Mouse (Mus musculus) urinary bladder, adult 2 months (tissue): ENCODE measurements around the gene Prss53. TPM values are rescaled to one million over a fixed set of nuclear protein-coding genes. Genes with fewer than 3 reads are reported as not detected.
A peak's percentile ranks its signal among the peaks of the same experiment; 100 is the strongest.

Source experiments
- DNase-seq: peaks from one replicate; pipeline ENCODE4 v3.0.0; 2022; ENCODE audit warnings: low spot score
- polyA plus RNA-seq: library from polyadenylated mRNA; depleted of rRNA; stranded (reverse); fragments of >200 nt; gene quantifications from 2 replicates; pipeline ENCODE4 v1.2.3, GENCODE M21; 2012; rRNA removed

Prss53 gene
- 2.9 and 3.9 TPM in 2 replicates for polyA plus RNA-seq

DNA sequence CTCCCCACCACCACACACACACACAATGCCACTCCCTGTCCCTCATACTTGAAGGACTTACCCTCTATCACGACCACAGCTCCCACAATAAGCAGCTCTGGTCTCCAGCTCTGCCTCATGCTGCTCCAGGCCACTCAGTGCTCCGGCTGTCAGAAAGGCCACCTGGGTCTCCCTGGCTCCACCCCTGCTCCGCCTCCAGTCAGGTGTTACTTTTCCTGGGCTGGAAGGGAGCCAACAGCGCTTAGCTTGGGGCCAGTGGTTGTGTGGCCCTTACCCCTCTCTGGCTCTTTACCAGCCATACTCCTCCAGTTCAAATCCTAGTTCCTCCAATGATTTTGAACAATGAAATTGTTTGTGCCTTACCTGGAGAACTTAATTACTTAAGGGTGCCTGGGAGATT is at the start of gene Prss53:
Prss53 (minus strand) TSS at position 173 of the 400 bp plus-strand sequence.
- DNase-seq, result peak; percentile 18

DNA sequence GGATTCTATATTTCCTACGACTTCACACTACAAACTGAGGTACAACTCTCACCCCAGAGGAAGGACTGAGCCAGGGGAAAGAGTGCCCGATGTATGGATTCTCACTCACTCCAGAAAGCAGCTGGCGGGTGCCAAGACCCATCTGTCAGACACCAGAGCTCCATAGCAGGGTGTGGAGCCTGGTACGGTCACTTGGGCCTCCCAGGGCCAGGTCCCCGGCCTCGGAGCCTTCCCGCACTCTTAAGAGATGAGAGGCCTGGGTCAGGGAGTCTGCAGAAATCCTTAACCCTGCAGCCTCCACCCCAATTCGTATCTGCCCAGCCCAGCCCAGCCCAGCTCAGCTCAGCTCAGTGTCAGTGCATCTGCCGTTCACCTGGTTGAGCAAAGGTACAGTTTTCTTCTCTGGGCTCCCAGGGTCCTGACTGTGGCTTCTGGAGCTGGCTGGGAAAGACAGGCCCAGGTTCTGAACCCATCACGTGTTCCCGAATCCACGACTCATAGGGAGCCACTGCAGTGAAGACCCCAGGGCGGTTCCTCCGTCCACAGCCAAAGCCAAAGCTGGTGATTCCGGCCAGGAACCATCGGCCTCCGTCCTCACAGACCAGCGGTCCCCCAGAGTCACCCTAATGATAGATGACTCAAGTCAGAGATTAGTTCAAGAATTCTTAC is 45.6 kb upstream of the Prss53 start:
- DNase-seq, result no peak

DNA sequence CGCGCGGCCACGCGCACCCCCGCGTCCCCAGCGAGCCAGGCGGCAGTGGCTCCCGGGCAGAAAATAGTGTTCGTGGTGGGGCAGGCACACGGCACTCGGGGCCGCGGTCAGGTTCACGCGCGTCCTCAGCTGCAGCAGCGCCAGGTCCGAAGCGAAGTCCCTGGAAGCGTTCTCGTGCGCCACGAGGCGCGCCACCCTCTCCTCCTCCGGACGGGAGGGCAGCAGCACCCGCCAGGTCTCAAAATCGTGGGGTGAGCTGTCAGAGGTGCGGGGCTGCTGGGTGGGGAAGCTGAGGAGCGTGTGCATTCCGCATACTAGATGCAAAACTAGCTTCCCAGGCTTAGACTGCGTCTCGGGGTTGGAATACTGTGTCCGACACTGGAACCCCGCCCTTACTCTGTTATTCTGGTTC is 45.0 kb upstream of the Prss53 start:
- DNase-seq, result no peak

DNA sequence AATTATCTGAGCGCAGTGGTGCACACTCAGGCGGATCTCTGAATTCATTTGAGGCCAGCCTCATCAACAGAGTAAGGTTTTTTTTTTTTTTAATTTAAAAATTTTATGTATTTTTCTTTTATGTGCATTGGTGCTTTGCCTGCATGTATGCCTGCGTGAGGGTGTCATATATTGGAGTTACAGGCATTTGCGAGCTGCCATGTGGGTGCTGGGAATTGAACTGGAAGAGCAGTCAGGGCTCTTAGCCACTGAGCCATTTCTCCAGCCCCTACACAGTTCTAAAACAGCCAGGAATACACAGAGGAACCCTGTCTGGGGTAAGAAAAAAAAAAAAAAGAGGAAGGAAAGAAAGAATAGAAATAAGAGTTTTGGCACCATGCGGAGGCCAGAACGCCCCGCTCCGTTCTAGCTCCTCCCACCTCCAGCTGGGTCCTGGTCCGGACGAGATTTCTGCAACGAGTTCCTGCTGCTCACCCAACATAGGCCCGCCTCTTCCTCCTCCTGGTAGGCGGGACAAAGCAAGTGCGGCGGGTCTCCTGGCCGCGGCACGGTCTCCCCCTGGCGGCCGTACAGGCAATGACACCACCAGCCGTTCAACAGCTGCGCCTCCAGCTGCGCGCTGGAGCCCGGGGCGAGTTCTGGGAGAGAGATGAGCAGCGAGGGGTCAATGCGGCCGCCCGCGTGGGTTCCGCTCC is 44.4 kb upstream of the Prss53 start:
- peak; percentile 90 for DNase-seq

DNA sequence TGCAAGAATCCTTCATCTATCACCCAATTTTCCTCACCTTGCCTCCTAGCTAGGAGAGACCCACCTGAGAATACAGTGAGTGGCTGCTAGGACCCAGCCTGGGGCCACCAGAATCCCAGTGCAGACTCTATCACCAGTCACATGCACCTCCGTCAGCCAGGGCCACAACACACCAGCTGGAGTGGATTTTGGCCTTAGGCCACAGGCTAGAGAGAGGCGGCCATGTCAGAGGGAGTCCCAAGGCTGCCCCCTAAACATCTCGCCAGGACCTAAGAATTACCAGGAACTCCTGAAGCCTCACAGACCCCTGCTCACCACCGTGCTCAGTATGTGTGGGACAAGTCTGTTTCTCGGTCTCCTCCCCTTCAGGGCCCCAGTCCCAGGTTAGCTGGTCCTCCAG is 43.3 kb upstream of the Prss53 start:
- no peak for DNase-seq

- DNase-seq, result no peak
Measured at GRCm38 (mm10) chr7:127932273-127933031, 41.7 kb upstream of the Prss53 start.

- DNase-seq, result no peak
Measured at GRCm38 (mm10) chr7:127931351-127932135, 40.8 kb upstream of the Prss53 start.

- DNase-seq, result no peak
Measured at GRCm38 (mm10) chr7:127930636-127931035, 39.9 kb upstream of the Prss53 start.

- no peak for DNase-seq
Measured at GRCm38 (mm10) chr7:127929923-127930322, 39.2 kb upstream of the Prss53 start, which contains the start of gene Prss8. Prss8 (minus strand) TSS chr7:127930104.

GRCm38 (mm10) chr7:127928596-127928995 is 37.8 kb upstream of the Prss53 start:
- DNase-seq, result no peak

DNA sequence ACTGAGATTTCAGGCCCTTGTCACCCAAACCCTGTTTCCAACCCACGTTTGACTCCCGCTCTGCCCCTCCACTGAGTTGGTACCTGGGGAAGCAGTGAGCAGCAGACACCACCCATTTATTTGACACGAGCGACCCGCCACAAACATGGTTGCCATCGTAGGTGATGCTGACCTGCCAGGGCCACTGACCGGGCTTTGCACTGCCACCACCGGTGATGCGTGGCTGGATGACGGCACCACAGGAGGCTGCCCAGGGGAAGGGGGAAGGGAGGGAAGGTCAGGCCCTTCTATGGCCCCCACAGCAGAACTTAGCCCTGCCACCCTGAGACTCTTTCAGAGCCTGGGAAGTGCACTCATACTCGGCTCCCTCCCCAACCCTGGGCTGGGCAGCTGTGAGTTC is 37.0 kb upstream of the Prss53 start:
- no peak for DNase-seq

DNA sequence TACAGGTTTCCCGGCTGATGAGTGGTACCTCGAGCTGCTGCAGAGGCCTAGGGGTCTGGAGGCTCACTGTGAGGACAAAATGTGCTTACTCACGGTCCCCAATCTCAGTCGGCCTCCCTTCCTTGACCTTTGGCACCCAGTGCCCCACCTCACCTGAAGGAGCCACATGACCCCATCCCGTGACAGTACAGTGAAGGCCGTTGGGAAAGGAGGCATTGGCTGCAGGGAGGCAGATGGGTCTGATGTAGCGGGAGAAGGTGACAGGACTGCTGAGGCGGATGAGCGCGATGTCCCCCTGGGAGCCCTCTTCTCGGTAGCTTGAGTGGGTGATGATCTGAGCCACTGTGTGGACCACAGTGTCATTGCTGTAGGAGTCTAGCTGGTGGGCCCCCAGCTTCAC is 36.1 kb upstream of the Prss53 start:
- DNase-seq, result no peak

DNA sequence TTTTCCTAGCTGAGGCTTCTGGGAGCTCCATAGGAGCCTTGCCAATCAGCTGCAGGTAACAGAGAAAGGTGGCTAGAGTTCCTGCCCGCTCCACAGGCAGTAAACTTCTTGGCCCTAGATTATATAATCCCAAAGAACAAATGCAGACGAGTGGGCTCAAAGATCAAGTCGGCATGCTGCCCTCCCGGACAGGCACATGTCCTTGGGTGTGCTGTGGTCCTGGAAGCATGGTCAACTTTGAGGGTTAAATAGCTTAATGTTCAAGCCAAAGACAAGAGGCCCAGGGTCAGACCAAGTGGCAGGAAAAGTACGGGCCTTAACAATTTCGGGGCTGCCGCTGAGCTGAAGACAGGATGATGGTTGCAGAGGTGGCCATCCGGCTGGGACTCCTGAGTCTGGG is 35.3 kb upstream of the Prss53 start:
- no peak for DNase-seq

DNA sequence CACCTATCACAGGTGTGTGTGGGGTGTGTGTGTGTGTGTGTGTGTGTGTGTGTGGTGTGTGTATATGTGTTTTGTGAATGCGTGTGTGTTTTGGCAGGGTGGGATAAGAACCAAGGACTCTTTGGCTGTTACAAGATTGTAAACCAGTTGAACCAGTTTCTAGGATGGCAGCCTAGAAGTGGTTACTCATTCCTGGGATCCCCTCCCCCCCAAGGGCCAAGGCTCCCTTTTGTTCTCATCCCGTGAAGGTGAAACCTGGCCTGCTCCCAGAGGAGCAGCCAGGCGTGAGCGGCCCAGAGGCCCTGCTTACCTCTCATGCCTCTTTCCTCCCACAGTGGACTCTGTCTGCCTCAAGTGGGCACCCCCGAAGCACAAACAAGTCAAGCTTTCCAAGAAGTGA is 34.5 kb upstream of the Prss53 start:
- no peak for DNase-seq

DNA sequence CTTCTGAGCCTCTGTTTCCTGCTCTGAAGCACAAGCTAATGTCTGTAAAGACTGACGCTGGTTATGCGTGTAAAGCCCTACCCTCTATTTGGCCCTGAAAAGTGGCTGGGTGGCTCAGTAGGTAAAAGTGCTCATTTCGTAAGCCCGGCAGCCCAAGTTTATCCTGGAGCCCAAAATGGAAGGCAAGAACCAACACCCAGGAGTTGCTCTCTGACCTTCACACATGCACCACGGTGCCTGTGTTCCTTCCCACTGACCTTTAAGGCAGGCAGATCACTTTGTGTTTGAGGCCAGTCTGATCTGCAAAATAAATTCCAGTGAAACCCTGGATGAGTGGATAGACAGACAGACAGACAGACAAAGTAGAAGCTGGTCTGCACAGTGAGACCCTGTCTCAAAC is 32.9 kb upstream of the Prss53 start:
- DNase-seq, result no peak

DNA sequence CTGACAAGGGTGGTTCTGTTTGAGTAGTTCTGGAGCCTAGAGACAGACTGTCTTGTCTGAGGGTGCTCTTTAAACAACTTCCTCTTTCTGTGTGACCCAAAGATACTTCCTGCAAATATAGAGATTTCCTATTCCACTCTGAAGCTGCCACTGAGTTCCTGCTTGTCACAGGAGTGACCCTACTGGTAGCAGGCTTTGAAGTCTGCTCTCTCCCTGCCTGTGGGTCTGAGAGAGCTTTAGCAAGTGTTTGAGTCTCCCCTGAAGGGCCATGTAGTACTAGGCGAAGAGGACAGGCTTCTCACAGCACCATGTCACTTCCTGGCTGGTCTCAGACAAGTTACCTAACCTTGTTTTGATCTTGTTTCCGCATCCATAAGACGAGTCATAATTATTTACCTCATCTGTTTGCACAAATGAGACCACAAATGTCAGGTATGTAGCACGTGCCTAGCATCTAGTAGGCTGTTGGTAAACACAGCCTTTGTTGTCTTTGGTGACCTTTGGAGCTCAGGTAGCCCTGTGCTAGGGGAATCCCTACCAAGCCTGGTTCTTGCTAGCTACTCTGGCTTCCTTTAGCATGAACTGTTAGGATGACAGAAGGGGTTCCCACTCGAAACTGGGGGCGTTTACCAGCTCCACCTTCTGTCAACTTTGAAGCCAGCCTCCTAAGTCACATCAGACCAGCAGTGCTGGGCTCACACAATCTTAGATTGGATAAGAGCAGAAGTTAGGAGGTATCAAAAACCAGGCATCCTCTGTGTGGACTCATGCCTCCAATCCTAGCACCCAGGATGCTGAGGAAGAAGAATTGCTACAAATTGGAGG is 31.9 kb upstream of the Prss53 start:
- no peak for DNase-seq

- no peak for DNase-seq
Measured at GRCm38 (mm10) chr7:127921516-127921915, 30.7 kb upstream of the Prss53 start.

- no peak for DNase-seq
Measured at GRCm38 (mm10) chr7:127919290-127919689, 28.5 kb upstream of the Prss53 start.

DNA sequence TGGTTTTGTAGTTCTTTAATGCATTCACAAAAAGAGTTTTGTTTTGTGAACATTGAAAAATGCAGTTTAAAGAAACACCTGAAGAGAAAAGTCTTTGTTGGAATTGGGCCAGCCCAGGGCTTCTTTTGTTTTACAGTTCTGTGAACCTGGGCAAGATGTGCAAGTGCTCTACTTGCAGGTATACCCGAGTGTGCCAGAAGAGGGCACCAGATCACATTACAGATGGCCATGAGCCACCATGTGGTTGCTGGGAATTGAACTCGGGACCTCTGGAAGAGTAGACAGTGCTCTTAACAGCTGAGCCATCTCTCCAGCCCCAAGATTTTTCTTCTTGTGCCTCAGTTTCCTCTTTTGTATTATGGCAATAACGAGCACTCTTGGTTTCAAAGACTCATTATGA is 27.4 kb upstream of the Prss53 start:
- no peak for DNase-seq

DNA sequence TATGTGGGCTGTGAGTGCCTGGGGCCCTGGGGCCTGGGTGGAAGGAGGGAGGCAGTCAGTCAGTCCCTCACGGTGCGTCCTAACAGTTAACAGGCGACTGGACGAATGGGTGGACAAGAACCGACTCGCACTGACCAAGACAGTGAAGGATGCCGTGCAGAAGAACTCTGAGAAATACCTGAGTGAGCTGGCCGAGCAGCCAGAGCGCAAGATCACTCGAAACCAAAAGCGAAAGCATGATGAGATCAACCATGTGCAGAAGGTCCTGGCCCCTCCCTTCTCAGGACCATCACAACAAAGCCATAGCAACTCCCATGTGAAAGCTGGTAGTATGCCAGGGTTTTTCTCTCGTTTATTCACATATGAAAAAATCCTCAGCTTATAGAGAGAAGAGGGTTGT is 24.5 kb upstream of the Prss53 start:
- DNase-seq, result no peak

DNA sequence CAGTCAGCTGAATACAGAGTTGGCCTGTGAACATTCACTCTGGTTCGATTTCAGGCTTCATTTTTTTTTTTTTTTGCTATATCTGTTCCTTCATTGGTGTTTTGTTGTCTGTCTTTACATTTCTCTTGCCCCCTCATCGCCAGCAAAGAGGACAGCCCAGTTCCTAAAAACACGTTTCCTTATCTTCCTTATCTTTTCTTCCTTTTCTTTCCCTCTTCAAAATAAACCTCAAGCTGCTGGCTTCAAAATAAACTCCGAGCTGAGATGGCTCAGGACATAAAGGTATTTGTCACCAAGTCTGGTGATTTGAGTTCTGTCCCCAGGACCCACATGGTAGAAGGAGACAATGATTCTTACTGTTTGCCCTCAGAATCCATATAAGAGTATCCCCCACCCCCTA is 22.2 kb upstream of the Prss53 start:
- DNase-seq, result no peak
